Mouse (Mus musculus) 3T3-L1 (cell line): ENCODE measurements around the gene Tspan33.
A peak's percentile ranks its signal among the peaks of the same experiment; 100 is the strongest.
"Not testable (repeated sequence)": the region's sequence is repeated elsewhere in the genome, so short reads cannot be mapped to it uniquely, and the experiment has no call there.

Experiments used
- DNase-seq: peaks from one replicate; pipeline ENCODE4 v3.0.0-alpha.2; 2015; ENCODE audit warnings: low read depth, low spot score

Gene Tspan33

DNA sequence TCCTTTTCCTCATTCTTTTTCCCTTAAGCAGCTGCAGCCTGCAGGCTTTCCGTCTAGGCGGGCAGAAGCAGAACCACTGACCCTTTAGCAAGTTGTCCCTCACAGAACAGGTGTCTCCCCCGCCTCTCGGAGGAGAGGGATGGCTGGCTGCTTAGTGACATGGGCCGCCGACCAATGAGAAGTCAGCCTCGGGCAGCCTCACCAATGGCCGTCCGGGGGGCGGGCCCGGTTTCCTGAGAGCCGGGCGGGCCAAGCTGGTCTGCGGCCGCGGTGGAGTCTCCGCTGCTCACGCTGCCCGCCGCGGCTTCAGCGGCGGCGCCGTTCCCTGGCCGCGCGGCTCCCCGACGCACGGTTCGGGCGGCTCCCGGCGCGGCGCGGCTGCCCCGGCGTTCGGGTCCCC, at the start of gene Tspan33:
Gene Tspan33, plus strand, starts transcription at position 270 of the 400 bp plus-strand sequence.
- peak; percentile 81 for DNase-seq

GRCm38 (mm10) chr6:29649494-29650169, 44.4 kb upstream of the Tspan33 start:
- peak; percentile 98 for DNase-seq

GRCm38 (mm10) chr6:29650170-29650549, 43.9 kb upstream of the Tspan33 start:
- DNase-seq, result no peak

GRCm38 (mm10) chr6:29653271-29653670, 40.8 kb upstream of the Tspan33 start:
- DNase-seq, result no peak

DNA sequence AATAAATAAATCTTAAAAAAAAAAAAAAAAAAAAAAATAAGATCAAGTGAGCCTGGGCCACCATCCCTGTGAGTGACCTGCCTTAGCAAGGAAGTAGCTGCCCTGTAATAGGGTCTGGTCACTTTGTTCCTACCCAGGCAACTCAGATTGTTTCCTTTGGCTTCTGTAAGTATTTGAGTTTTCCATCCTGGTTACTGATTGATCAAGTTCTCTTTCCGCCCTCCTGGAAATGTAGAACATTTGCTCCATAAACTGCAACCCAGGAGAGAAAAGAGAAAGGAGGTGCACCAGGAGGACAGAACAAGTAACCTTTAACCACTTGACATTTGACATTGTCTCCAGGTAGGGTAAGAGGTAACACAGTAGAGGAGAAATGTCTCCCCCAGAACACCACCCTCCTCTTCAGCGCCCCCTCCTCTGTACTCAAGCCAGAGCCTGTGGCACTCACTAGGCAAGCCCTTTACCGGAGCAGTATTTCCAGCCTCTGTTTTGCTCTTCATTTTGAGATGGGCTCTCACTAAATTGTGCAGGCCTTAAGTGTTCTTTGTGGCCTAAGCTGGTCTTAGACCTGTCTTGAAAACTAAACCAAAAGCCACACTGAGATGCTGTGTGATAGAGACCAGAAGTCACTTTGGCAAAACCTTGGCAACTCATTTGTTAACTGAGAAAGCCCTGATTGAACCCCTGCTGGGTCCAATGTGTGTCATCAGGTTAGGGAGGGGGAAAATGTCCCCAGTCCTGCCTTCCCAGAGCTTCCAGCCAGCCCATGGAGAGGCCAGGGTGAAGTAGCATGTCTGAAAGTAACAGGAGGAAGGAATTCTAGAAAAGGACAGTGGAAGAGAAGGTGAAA, 35.2 kb upstream of the Tspan33 start:
- DNase-seq, result no peak

- no peak for DNase-seq
These were observed 34.1 kb upstream of the Tspan33 start for GRCm38 (mm10) chr6:29659964-29660363.

GRCm38 (mm10) chr6:29660662-29661307, 33.2 kb upstream of the Tspan33 start:
- no peak for DNase-seq

- no peak for DNase-seq
These were observed 26.8 kb upstream of the Tspan33 start for GRCm38 (mm10) chr6:29667266-29667665.

- DNase-seq, result no peak
These were observed 22.3 kb upstream of the Tspan33 start for GRCm38 (mm10) chr6:29671741-29672140.

DNA sequence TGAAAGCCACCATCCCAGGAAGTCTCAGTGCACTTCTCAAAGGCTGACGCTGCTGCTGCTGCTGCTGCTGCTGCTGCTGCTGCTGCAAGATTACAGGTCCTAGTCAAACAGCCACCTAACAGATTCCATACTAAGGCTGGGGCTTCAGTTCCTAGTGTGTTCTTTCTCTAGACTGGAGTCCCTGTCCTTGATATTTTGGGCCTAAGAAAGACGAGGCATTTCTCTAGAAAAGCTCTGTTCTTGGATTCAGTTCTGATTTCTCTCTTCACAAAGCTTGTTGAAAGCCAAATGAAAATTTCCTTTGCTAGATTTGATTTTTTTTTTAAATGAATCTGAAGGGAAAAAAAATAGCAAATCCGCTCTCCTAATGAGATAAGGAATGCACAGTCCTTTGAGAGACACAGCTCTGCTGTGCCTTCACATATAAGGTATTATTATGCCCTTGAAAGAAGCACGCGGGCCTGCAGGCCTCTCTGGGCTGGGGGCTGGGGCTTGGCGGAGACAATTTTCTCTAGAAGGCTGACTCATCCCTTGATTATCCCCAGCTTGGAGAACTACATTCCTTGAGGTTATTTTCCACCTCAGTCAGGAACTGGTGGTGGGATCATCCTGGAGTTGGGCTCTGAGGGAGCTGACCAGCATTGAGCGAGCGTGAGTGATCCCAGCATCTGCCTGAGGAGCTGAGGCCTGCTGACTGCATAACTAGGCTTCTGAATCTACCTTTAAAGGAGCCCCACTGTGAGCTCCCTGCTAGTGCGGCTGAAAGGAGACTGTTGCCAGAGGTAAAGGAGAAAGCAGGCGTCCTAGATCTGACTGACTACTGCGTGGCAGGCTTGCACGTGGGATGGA, 21.2 kb upstream of the Tspan33 start:
- peak; percentile 91 for DNase-seq

GRCm38 (mm10) chr6:29673739-29674138, 20.3 kb upstream of the Tspan33 start:
- no peak for DNase-seq

- DNase-seq, result not testable (repeated sequence)
These were observed 14.0 kb upstream of the Tspan33 start for GRCm38 (mm10) chr6:29679947-29680550.

GRCm38 (mm10) chr6:29681853-29682252, 12.2 kb upstream of the Tspan33 start:
- DNase-seq, result no peak

- DNase-seq, result peak; percentile 57
These were observed 9.3 kb upstream of the Tspan33 start for GRCm38 (mm10) chr6:29684686-29685085.

GRCm38 (mm10) chr6:29685952-29686351, 8.1 kb upstream of the Tspan33 start:
- peak; percentile 94 for DNase-seq

DNA sequence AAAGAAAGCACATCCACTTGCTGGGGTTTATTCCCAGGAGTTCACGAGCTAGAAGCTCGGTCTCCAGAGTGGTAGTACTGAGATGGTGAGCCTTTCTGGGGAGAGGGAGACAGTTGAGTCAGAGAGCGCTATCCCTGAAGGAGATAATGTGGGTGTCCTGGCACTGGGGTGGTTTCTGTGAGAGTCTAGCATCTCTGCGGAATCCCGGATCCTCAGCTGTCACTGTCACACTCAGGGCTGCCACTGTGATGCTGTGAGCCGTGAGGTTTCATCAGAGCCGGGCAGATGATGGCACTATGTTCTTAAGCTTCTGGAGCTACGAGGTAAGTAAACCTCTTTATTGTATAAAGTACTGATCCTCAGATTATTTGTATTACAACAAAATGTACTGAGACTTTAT, 4.6 kb upstream of the Tspan33 start:
- DNase-seq, result no peak

GRCm38 (mm10) chr6:29694375-29695289, 610 bp downstream of the Tspan33 start:
- no peak for DNase-seq

DNA sequence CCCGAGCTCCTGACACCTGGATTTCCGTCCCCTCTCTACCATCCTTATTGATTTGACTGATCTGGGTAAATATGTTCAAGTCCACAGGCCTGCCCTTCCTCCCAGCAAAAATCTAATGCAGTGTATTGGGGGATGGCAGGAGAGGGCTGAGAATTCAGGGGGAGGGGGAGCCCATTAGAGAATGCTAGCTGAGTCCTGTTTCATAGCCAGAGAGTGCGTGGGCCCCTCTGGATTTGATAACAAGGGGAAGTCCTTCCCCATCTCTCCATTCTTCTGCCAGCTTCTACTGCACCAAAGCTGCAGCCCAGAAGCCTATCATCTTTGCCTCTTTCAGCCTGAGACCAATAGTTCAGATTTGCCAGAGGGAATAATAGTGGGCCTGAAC, 1.3 kb downstream of the Tspan33 start:
- DNase-seq, result no peak

DNA sequence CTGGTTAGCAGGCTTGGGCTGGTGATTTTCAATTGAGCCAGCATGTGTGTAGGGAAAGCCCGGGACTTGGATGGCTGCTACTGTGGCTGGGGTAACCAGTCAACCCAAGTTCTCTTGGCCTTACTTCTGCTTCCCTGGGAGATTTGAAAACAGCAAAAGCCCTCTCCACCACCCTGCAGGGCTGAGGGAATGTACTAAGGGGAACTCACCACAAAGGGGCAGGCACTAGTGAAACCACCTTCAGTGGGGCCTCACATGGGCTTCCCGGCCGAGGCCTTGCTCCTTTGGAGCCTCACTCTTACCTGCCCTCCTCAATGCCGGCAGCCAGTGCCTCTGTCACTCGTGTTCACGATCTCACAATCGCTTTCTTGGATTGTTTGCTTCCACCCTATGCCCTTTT, 2.0 kb downstream of the Tspan33 start:
- DNase-seq, result no peak

DNA sequence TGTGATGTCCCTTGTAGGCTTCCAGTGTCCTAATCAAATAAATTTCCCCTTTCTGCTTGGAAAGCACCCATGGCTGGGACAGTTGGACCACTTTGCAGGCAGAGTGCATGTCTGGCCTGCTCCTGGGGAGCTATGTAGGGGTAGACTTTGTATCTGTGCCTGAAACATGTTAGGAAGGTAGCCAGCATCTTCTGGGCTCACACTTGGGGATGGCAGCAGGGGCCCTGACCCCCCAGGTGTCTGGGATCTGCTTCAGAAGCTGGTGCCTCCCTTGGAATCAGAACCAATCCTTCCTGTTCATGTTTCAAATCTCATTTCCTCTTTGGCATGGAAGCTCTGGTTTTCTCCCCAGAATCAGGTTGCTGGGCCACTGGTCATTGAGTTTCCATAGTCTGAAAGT, 3.1 kb downstream of the Tspan33 start:
- no peak for DNase-seq
